Mouse (Mus musculus) liver, embryonic 16.5 days (tissue): ENCODE measurements around the gene Dad1. TPM values are rescaled to one million over a fixed set of nuclear protein-coding genes. Genes with fewer than 3 reads are reported as not detected.

ENCODE experiments used
- ATAC-seq: fragments of 200-750 bp; cut with Nextera tagmentation; 2 replicates; pipeline ENCODE4 v1.8.0; 2017; ENCODE audit warnings: low read depth, mild to moderate bottlenecking, moderate number of reproducible peaks, moderate library complexity
- H3K27ac ChIP-seq: fragments of 300-500 bp; sonication (generic); 2 replicates; pipeline ENCODE4 v1.5.1; 2014; ENCODE audit warnings: mild to moderate bottlenecking, low read length
- H3K27me3 ChIP-seq: fragments of 300-500 bp; sonication (generic); 2 replicates; pipeline ENCODE4 v1.6.1; 2014; ENCODE audit warnings: low read depth, low read length, mixed read lengths; ENCODE audit not compliant: control insufficient read depth, insufficient read depth
- H3K36me3 ChIP-seq: fragments of 300-500 bp; sonication (generic); 2 replicates; pipeline ENCODE4 v1.6.1; 2014; ENCODE audit warnings: mild to moderate bottlenecking; ENCODE audit not compliant: control insufficient read depth, insufficient read depth
- H3K4me1 ChIP-seq: fragments of 300-500 bp; sonication (generic); 2 replicates; pipeline ENCODE4 v1.6.1; 2014; ENCODE audit warnings: low read depth, low read length, mixed read lengths; ENCODE audit not compliant: control insufficient read depth
- H3K4me2 ChIP-seq: fragments of 300-500 bp; sonication (generic); 2 replicates; pipeline ENCODE4 v1.6.1; 2014; ENCODE audit warnings: low read depth, low read length, mixed read lengths
- H3K4me3 ChIP-seq: fragments of 300-500 bp; sonication (generic); 2 replicates; pipeline ENCODE4 v1.5.1; 2014; ENCODE audit warnings: low read depth, mild to moderate bottlenecking, low read length
- H3K9ac ChIP-seq: fragments of 300-500 bp; sonication (generic); 2 replicates; pipeline ENCODE4 v1.6.1; 2014; ENCODE audit warnings: low read depth, low read length
- H3K9me3 ChIP-seq: fragments of 300-500 bp; sonication (generic); replicated peaks from 2 replicates; pipeline ENCODE4 v1.6.1; 2016; ENCODE audit warnings: low read length; ENCODE audit not compliant: control insufficient read depth
- WGBS: fragments of 180-500 bp; shearing (Covaris S2); extraction: QIAGEN DNeasy Blood & Tissue Kit; methylation state at CpG from one replicate; pipeline ENCODE4 v1.1.7; 2014; ENCODE audit not compliant: insufficient replicate concordance; 5-methylcytosine and 5-hydroxymethylcytosine counted together
- polyA plus RNA-seq: library from polyadenylated mRNA; unstranded; fragments of >200 nt; fragmentation: Nextera tagmentation; extraction: Ambion mirVana; gene quantifications from 2 replicates; pipeline ENCODE4 v1.2.1, GENCODE M21; 2015

Gene Dad1
- polyA plus RNA-seq, 1 experiment from 2014 or later: 226 TPM

GRCm38 (mm10) chr14:54187211-54187610 is 66.7 kb downstream of the Dad1 start:
- no peaks in the 10 kb centered on the region for H3K4me1 ChIP-seq
- no peaks in the 10 kb centered on the region for H3K9me3 ChIP-seq
- no peaks in the 10 kb centered on the region; the same call in none of the 2 replicates for H3K27me3 ChIP-seq
- 58% methylated on average over 6 of the region's 6 CpGs for whole genome bisulfite sequencing
- ATAC-seq: no peak
- no peaks in the 10 kb centered on the region for H3K36me3 ChIP-seq
- no peak overlapping the region for H3K4me2 ChIP-seq
- no peak overlapping the region for H3K27ac ChIP-seq
- H3K4me3 ChIP-seq: no peak overlapping the region
- no peak overlapping the region for H3K9ac ChIP-seq

Other genes with a start within 250 kb of the Dad1 start
- gene Abhd4, start 84 bp upstream of the Dad1 start, polyA plus RNA-seq: 22.6 and 23.0 TPM in 2 replicates
- gene Olfr49, start 30.8 kb upstream of the Dad1 start, polyA plus RNA-seq: not detected in 2 replicates
- 15.9 and 17.9 TPM in 2 replicates for gene Oxa1l, start 106.7 kb upstream of the Dad1 start, polyA plus RNA-seq
- 9.5 and 10.5 TPM in 2 replicates for gene Slc7a7, start 163.7 kb upstream of the Dad1 start, polyA plus RNA-seq
- gene Mrpl52, start 172.8 kb upstream of the Dad1 start, polyA plus RNA-seq: 161 and 178 TPM in 2 replicates
- 22.9 and 25.3 TPM in 2 replicates for gene Mmp14, start 177.5 kb upstream of the Dad1 start, polyA plus RNA-seq
- 17.9 and 19.3 TPM in 2 replicates for gene Lrp10, start 210.0 kb upstream of the Dad1 start, polyA plus RNA-seq
- gene Rem2, start 222.0 kb upstream of the Dad1 start, polyA plus RNA-seq: 0.09 and 0.34 TPM in 2 replicates